Mouse (Mus musculus): ENCODE data around the gene Arhgef5.
"Not testable (repeated sequence)": the region's sequence is repeated elsewhere in the genome, so short reads cannot be mapped to it uniquely, and the experiment has no call there.

Gene Arhgef5

GRCm38 (mm10) chr6:43265363-43266041 lies at the start of gene Arhgef5:
Gene Arhgef5 (plus strand): TSS chr6:43265582.
- H3K27me3 ChIP-seq (ENCODE audit: insufficient read depth, low read length), result peaks cover 52% of the 10 kb centered on the region
- H3K9me3 ChIP-seq (ENCODE audit: low read length), result no peaks in the 10 kb centered on the region
- H3K4me3 ChIP-seq (replicated peaks; ENCODE audit: low read length), result peak within 1 kb of the TSS; percentile 78
- TF ChIP-seq POU5F1 (IDR thresholded peaks at IDR 0.05; ENCODE audit: borderline replicate concordance, low read length) (no peak), CTCF (conservative IDR thresholded peaks at IDR 0.05; ENCODE audit: low read length) (no peak), NANOG (IDR thresholded peaks at IDR 0.05; ENCODE audit: borderline replicate concordance, low read length) (no peak)
- H3K4me1 ChIP-seq (replicated peaks; ENCODE audit: low read depth, low read length), result peaks cover 16% of the 10 kb centered on the region
- no peaks in the 10 kb centered on the region for H3K36me3 ChIP-seq (ENCODE audit: insufficient read depth, low read length)

GRCm38 (mm10) chr6:43231255-43231654 lies 34.1 kb upstream of the Arhgef5 start, which contains the start of gene Olfr47:
Gene Olfr47 (plus strand): TSS chr6:43231529.
- H3K36me3 ChIP-seq (ENCODE audit: insufficient read depth, low read length); H3K27me3 ChIP-seq (ENCODE audit: insufficient read depth, low read length); H3K4me3 ChIP-seq (replicated peaks; ENCODE audit: low read length); H3K4me1 ChIP-seq (replicated peaks; ENCODE audit: low read depth, low read length); H3K9me3 ChIP-seq (ENCODE audit: low read length): not testable (repeated sequence)

- H3K4me3 ChIP-seq (replicated peaks; ENCODE audit: low read length), result no peak overlapping the region
- no peaks in the 10 kb centered on the region for H3K9me3 ChIP-seq (ENCODE audit: low read length)
- TF ChIP-seq CTCF (conservative IDR thresholded peaks at IDR 0.05; ENCODE audit: low read length), result peak; percentile 45
- TF ChIP-seq POU5F1 (IDR thresholded peaks at IDR 0.05; ENCODE audit: borderline replicate concordance, low read length), result no peak
- no peak for TF ChIP-seq NANOG (IDR thresholded peaks at IDR 0.05; ENCODE audit: borderline replicate concordance, low read length)
- no peaks in the 10 kb centered on the region for H3K36me3 ChIP-seq (ENCODE audit: insufficient read depth, low read length)
- no peaks in the 10 kb centered on the region for H3K27me3 ChIP-seq (ENCODE audit: insufficient read depth, low read length)
- H3K4me1 ChIP-seq (replicated peaks; ENCODE audit: low read depth, low read length), result no peaks in the 10 kb centered on the region
These were observed 23.3 kb upstream of the Arhgef5 start for GRCm38 (mm10) chr6:43242061-43242460.

- no peaks in the 10 kb centered on the region for H3K36me3 ChIP-seq (ENCODE audit: insufficient read depth, low read length)
- no peak overlapping the region for H3K4me3 ChIP-seq (replicated peaks; ENCODE audit: low read length)
- H3K27me3 ChIP-seq (ENCODE audit: insufficient read depth, low read length), result no peaks in the 10 kb centered on the region
- no peaks in the 10 kb centered on the region for H3K4me1 ChIP-seq (replicated peaks; ENCODE audit: low read depth, low read length)
- TF ChIP-seq CTCF (conservative IDR thresholded peaks at IDR 0.05; ENCODE audit: low read length) (no peak), POU5F1 (IDR thresholded peaks at IDR 0.05; ENCODE audit: borderline replicate concordance, low read length) (no peak), NANOG (IDR thresholded peaks at IDR 0.05; ENCODE audit: borderline replicate concordance, low read length) (no peak)
- 0 out of 2 replicates have a peak, but pooled peaks cover 4% of the 10 kb centered on the region for H3K9me3 ChIP-seq (ENCODE audit: low read length)
These were observed 18.0 kb upstream of the Arhgef5 start for GRCm38 (mm10) chr6:43247396-43247795.

GRCm38 (mm10) chr6:43252994-43253393 lies 12.4 kb upstream of the Arhgef5 start:
- H3K9me3 ChIP-seq (ENCODE audit: low read length), result 0 out of 2 replicates have a peak, but pooled peaks cover 4% of the 10 kb centered on the region
- no peaks in the 10 kb centered on the region for H3K36me3 ChIP-seq (ENCODE audit: insufficient read depth, low read length)
- no peaks in the 10 kb centered on the region; the same call in 1 of the 2 replicates for H3K27me3 ChIP-seq (ENCODE audit: insufficient read depth, low read length)
- TF ChIP-seq POU5F1 (IDR thresholded peaks at IDR 0.05; ENCODE audit: borderline replicate concordance, low read length), result no peak
- no peak for TF ChIP-seq NANOG (IDR thresholded peaks at IDR 0.05; ENCODE audit: borderline replicate concordance, low read length)
- TF ChIP-seq CTCF (conservative IDR thresholded peaks at IDR 0.05; ENCODE audit: low read length), result no peak
- no peak overlapping the region for H3K4me3 ChIP-seq (replicated peaks; ENCODE audit: low read length)
- H3K4me1 ChIP-seq (replicated peaks; ENCODE audit: low read depth, low read length), result no peaks in the 10 kb centered on the region

GRCm38 (mm10) chr6:43254193-43254926 lies 11.0 kb upstream of the Arhgef5 start:
- Histone ChIP-seq H3K36me3 (ENCODE audit: insufficient read depth, low read length) (no peaks in the 10 kb centered on the region), H3K9me3 (ENCODE audit: low read length) (no peaks in the 10 kb centered on the region), H3K4me3 (replicated peaks; ENCODE audit: low read length) (no peak overlapping the region), H3K4me1 (replicated peaks; ENCODE audit: low read depth, low read length) (no peaks in the 10 kb centered on the region), H3K27me3 (ENCODE audit: insufficient read depth, low read length) (no peaks in the 10 kb centered on the region; the same call in 1 of the 2 replicates)
- peak; percentile 19; the same call in 1 of the 2 replicates for TF ChIP-seq CTCF (conservative IDR thresholded peaks at IDR 0.05; ENCODE audit: low read length)
- no peak for TF ChIP-seq NANOG (IDR thresholded peaks at IDR 0.05; ENCODE audit: borderline replicate concordance, low read length)
- no peak for TF ChIP-seq POU5F1 (IDR thresholded peaks at IDR 0.05; ENCODE audit: borderline replicate concordance, low read length)

- Histone ChIP-seq H3K4me1 (replicated peaks; ENCODE audit: low read depth, low read length) (peaks cover 3% of the 10 kb centered on the region; the same call in 1 of the 2 replicates), H3K4me3 (replicated peaks; ENCODE audit: low read length) (no peak overlapping the region), H3K27me3 (ENCODE audit: insufficient read depth, low read length) (peaks cover 32% of the 10 kb centered on the region), H3K36me3 (ENCODE audit: insufficient read depth, low read length) (no peaks in the 10 kb centered on the region), H3K9me3 (ENCODE audit: low read length) (no peaks in the 10 kb centered on the region)
- TF ChIP-seq NANOG (IDR thresholded peaks at IDR 0.05; ENCODE audit: borderline replicate concordance, low read length) (no peak), POU5F1 (IDR thresholded peaks at IDR 0.05; ENCODE audit: borderline replicate concordance, low read length) (no peak)
These were observed 4.6 kb upstream of the Arhgef5 start for GRCm38 (mm10) chr6:43260756-43261155.

- no peaks in the 10 kb centered on the region for H3K36me3 ChIP-seq (ENCODE audit: insufficient read depth, low read length)
- H3K4me1 ChIP-seq (replicated peaks; ENCODE audit: low read depth, low read length), result peaks cover 16% of the 10 kb centered on the region
- TF ChIP-seq CTCF (conservative IDR thresholded peaks at IDR 0.05; ENCODE audit: low read length) (no peak), POU5F1 (IDR thresholded peaks at IDR 0.05; ENCODE audit: borderline replicate concordance, low read length) (no peak), NANOG (IDR thresholded peaks at IDR 0.05; ENCODE audit: borderline replicate concordance, low read length) (no peak)
- H3K4me3 ChIP-seq (replicated peaks; ENCODE audit: low read length), result peak overlapping the region; percentile 78
- H3K27me3 ChIP-seq (ENCODE audit: insufficient read depth, low read length), result peaks cover 52% of the 10 kb centered on the region
- H3K9me3 ChIP-seq (ENCODE audit: low read length), result no peaks in the 10 kb centered on the region
These were observed 974 bp downstream of the Arhgef5 start for GRCm38 (mm10) chr6:43266356-43266755.
